Mouse (Mus musculus) gastrocnemius, postnatal 36 days (tissue): ENCODE measurements around the gene Pcbp3. TPM values are rescaled to one million over a fixed set of nuclear protein-coding genes. Genes with fewer than 3 reads are reported as not detected.
A peak's percentile ranks its signal among the peaks of the same experiment; 100 is the strongest.
"Not testable (repeated sequence)": the region's sequence is repeated elsewhere in the genome, so short reads cannot be mapped to it uniquely, and the experiment has no call there.

ENCODE experiments used
- DNase-seq, 2 experiments: peaks; one replicate each; pipeline ENCODE4 v3.0.0; 2022
- intact Hi-C: fragments of 180-260 bp; cut with DNase I; formaldehyde crosslinking; loops from one replicate; pipeline ENCODE4 v1.15.1; 2025
- total RNA-seq, 2 experiments: library from RNA; stranded (reverse); gene quantifications; 2 replicates each; pipeline ENCODE4 v1.2.3; 2021

Pcbp3 gene
- total RNA-seq, 2 experiments from 2014 or later = 2.6 to 2.7 TPM

GRCm38 (mm10) chr10:76809439-76809838 lies 152.2 kb downstream of the Pcbp3 start:
- no peak for DNase-seq
- intact Hi-C loops = no loop called here

- intact Hi-C loops = no loop called here
- no peak for DNase-seq
Measured at GRCm38 (mm10) chr10:76808446-76809400, 153.0 kb downstream of the Pcbp3 start.

DNA sequence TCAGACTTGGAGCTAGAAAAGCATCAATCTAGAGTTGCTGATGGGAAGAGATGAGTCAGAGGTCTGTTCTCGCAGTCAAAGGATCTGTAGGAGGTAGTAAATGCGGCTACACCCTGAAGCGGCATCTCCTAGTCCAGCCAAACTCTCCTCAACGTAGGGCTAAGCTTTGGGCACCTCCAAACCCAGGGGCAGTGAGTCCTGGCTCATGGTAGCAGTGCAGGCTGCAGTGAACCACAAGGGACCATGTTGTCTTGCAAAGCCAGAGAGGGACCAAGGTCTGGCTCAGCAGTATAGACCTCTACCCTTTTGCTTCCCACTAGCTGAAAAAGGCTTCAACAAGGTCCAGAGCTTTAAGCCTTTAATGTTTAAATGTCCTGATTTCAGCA lies 159.2 kb downstream of the Pcbp3 start:
- no peak for DNase-seq
- intact Hi-C loops = no loop called here

GRCm38 (mm10) chr10:76801841-76802499 lies 159.7 kb downstream of the Pcbp3 start:
- intact Hi-C loops = no loop called here

DNA sequence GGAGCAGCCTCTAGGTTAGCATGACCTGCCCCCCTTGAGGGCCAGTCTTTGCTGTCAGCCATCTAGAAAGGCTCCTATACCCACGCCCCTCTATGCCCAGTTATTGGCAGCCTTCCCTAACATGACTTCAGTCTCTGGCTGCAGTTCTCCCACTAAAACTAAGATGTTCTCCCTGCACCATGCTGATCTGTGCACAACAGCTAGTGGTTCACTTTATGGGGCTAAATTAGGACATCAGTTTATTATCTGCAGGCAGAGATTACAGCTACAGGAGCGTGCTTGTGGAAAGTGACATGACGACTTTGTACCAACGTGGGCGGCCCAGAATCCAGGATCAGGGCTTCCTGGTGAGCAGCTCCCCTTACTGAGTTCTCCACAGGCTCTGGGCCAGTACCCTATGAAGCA lies 160.4 kb downstream of the Pcbp3 start:
- no peak for DNase-seq
- intact Hi-C loops = no loop called here

More at GRCm38 (mm10) chr10:76801841-76802499, 159.7 kb downstream of the Pcbp3 start:
- DNase-seq = peak in 1 of 2 experiments; percentile 27

DNA sequence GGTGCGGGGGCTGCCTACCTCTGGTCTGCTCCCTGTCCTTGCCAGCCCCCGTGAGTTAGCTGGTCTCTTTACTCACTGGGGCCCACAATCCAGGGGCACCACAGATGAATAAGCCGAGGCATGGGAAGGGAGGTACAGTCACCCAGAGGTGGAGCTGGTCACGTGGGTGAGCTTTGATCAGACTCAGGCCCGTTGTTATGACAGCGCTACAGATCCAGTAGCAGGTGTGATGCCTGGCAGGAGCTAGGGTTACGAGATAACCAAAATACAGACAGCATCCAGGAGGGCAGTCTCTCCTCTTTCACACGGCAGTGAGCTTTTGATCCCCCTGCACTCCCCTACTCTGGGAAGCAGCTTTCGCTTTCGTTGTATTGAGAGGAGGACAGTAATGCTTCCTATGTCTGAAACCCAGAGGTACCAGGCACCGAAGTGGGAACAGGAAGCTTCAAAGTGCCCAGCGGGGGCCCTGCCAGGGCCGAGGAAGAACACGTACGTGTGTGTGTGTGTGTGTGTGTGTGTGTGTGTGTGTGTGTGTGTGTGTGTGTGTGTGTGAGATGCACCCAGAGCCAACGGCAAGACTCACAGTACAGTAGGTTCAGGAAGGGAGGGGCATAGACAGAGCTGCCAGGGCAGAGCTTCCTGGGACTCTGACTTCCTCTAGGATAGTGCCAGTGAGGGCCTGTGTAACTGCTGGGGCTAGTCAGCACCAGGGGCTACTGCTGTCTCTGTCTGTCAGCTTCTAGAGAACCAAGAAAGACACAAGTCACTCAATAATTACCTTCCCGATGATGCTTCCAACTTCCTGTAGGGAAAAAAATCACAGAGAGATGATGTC lies 162.7 kb downstream of the Pcbp3 start:
- intact Hi-C loops = no loop called here
- DNase-seq = no peak

GRCm38 (mm10) chr10:76794102-76794501 lies 167.6 kb downstream of the Pcbp3 start:
- intact Hi-C loops = no loop called here

GRCm38 (mm10) chr10:76791475-76791874 lies 170.2 kb downstream of the Pcbp3 start:
- intact Hi-C loops = no loop called here
- peak in 1 of 2 experiments; percentile 9 for DNase-seq

More at GRCm38 (mm10) chr10:76794102-76794501, 167.6 kb downstream of the Pcbp3 start:
- DNase-seq = no peak

- DNase-seq = no peak
- intact Hi-C loops = no loop called here
Measured at GRCm38 (mm10) chr10:76789885-76790284, 171.8 kb downstream of the Pcbp3 start.

GRCm38 (mm10) chr10:76785312-76785711 lies 176.4 kb downstream of the Pcbp3 start:
- intact Hi-C loops = no loop called here
- no peak for DNase-seq

- no peak for DNase-seq
- intact Hi-C loops = no loop called here
Measured at GRCm38 (mm10) chr10:76779225-76779624, 182.5 kb downstream of the Pcbp3 start.

- intact Hi-C loops = no loop called here
- peak in 1 of 2 experiments; percentile 2 for DNase-seq
Measured at GRCm38 (mm10) chr10:76771624-76772023, 190.1 kb downstream of the Pcbp3 start.

DNA sequence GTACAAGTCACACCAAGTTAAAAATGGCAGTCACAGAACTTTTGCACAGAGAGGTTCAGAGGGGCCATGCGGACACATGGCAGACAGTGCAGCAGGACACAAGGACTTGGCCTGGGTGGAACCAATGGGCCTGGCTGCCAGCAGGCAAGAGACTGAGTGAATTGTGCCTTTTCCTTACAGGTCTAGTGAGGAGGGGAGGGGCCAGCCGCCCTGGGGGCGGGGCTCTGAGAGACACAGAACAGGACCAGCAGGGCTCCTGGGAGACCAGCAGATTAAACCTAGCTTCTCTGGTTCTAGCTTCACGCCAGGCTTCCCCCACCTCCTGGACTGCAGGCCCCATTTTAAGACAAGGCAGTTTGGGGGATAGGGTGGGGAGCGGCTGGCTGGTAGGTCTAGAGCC lies 190.6 kb downstream of the Pcbp3 start:
- peak in 1 of 2 experiments; percentile 8 for DNase-seq
- intact Hi-C loops = no loop called here

DNA sequence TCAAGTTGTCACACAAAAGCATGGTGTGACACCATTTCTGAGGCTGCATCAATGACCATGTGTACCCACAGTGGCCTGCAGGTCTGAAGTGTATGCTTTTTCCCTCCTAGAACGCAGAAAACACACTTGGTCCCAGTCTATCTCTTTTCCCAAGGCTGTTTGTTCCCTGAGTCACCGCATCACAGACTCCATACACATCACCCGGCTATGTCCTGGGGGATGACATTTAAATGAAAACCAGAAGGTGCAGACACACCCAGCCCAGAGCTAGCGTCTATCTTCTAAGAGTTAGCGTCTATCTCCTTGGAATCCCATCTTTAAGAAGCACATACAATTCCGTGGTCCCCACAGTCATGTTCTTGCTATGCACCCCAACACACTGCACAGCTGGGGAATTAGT lies 192.1 kb downstream of the Pcbp3 start:
- intact Hi-C loops = no loop called here
- no peak for DNase-seq

DNA sequence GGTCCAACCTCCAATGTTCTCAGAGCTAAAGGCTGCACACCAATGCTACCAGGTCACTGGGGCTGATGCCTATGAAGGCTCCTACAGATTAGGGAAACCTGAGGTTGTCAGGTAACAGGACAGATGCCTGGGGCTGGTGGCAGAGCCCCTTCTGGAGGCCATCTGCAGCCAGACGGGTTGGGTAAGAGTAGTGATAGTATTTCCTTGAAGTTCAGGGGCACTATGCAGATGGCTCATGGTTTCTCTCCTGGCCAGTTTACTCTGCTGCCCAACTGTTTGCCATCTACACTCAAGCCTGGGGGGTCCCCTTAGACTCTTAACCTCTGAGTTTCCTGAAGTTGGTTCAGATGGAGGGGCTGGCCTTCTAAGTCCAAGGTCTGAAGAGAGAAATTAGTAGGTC lies 195.5 kb downstream of the Pcbp3 start:
- DNase-seq = no peak
- intact Hi-C loops = no loop called here

DNA sequence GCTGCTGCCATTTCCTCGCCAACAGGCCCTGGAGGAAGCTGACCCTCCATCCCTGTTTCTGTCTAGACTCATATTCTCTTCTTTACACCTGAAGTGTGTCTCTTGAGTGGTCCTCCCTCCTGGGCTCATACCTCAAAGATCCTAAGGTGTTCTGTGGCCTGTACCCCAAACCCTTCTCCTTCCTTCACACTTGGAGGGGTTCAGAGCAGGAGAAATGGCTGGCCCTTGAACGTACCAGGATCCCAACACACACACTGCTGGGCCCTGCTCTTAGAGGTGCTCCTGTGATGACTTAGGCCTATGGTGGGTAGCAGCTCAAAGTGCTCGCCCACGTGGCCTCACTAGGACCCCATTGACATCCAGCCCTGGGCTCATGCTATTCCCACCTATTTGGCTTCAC lies 196.8 kb downstream of the Pcbp3 start:
- intact Hi-C loops = no loop called here
- peak in 1 of 2 experiments; percentile 4 for DNase-seq

DNA sequence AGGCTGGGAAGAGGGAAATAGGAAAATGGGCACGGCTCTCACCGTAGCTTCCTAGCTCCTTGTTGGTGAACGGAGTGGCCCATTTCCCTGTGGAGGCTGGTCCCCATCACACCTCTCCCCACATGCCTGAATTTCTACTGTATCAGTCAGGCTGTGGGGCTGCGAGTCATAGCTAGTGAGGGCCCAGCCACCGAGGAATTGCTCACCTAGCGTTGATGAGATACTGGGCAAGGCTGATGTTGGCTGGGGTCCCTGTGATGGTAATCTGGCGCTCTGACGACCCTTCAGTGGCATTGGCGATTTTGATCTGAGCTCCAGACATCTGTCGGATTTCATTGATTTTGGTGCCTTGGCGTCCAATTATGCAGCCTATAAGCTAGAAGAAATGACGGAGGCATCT lies 198.7 kb downstream of the Pcbp3 start:
- DNase-seq = no peak
- intact Hi-C loops = no loop called here

DNA sequence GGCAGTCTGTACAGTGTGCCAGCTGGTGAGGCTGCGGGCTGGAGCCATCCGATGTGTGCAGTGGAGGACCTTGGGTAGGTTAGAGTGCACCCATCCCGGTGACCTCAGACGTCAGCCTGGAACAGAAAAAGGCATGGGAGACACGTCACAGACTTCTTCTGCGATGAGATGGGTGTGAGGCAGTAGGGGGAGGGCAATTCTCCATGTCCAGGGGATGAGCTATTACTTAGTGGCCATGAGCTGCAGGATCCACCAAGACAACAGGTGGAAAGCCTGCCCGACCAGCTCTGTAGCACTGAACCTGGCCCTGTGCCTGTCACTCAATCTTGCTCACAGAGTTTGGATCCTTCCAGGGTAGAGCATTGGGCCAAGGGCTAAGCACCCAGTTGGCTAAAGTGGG lies 199.3 kb downstream of the Pcbp3 start:
- no peak for DNase-seq
- intact Hi-C loops = no loop called here

- DNase-seq = no peak
- intact Hi-C loops = no loop called here
Measured at GRCm38 (mm10) chr10:76759878-76760277, 201.8 kb downstream of the Pcbp3 start.

DNA sequence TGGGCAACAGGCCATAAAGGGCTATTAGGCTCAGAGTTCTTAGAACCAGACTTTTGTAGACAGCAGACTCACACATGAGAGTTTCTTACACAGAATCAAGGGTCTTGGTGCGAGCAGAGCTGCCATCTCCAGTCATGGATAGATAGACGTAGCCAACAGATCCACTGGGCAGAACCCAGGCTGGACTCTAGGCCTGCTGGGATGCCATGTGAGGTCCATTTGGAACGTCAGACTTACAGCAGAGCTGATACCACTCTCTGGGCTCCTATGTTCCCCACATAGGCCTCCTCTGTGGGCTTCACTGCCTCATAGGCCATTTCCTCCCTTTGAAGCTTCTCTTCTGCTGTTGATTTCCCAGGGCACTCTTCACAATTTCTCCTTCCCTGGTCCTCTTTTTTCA lies 208.0 kb downstream of the Pcbp3 start:
- no peak for DNase-seq
- intact Hi-C loops = no loop called here

GRCm38 (mm10) chr10:76744267-76744666 lies 217.4 kb downstream of the Pcbp3 start:
- intact Hi-C loops, DNase-seq: not testable (repeated sequence)
